Mouse (Mus musculus) liver, embryonic 15.5 days (tissue): ENCODE data around the gene Cep63. TPM values are rescaled to one million over a fixed set of nuclear protein-coding genes. Genes with fewer than 3 reads are reported as not detected.

ENCODE experiments used
- ATAC-seq: fragments of 200-750 bp; cut with Nextera tagmentation; 2 replicates; pipeline ENCODE4 v1.8.0; 2017; ENCODE audit warnings: moderate number of reproducible peaks, mild to moderate bottlenecking, moderate library complexity; ENCODE audit not compliant: insufficient read depth
- H3K27ac ChIP-seq: fragments of 300-500 bp; sonication (generic); replicated peaks from 2 replicates; pipeline ENCODE4 v1.5.1; 2015; ENCODE audit warnings: mild to moderate bottlenecking, inconsistent platforms
- H3K27me3 ChIP-seq: fragments of 300-500 bp; sonication (generic); 2 replicates; pipeline ENCODE4 v1.6.1; 2015; ENCODE audit warnings: mild to moderate bottlenecking, inconsistent platforms
- H3K36me3 ChIP-seq: fragments of 300-500 bp; sonication (generic); replicated peaks from 2 replicates; pipeline ENCODE4 v1.6.1; 2015; ENCODE audit warnings: moderate library complexity, mild to moderate bottlenecking, inconsistent platforms
- H3K4me1 ChIP-seq: fragments of 300-500 bp; sonication (generic); replicated peaks from 2 replicates; pipeline ENCODE4 v1.6.1; 2015; ENCODE audit warnings: inconsistent platforms
- H3K4me2 ChIP-seq: fragments of 300-500 bp; sonication (generic); 2 replicates; pipeline ENCODE4 v1.6.1; 2015; ENCODE audit warnings: moderate library complexity, mild to moderate bottlenecking, inconsistent platforms
- H3K4me3 ChIP-seq: fragments of 300-500 bp; sonication (generic); replicated peaks from 2 replicates; pipeline ENCODE4 v1.5.1; 2015; ENCODE audit warnings: mild to moderate bottlenecking, inconsistent platforms
- H3K9ac ChIP-seq: fragments of 300-500 bp; sonication (generic); 2 replicates; pipeline ENCODE4 v1.6.1; 2015; ENCODE audit warnings: moderate library complexity, mild to moderate bottlenecking, inconsistent platforms
- H3K9me3 ChIP-seq: fragments of 300-500 bp; sonication (generic); replicated peaks from 2 replicates; pipeline ENCODE4 v1.6.1; 2016; ENCODE audit warnings: inconsistent platforms
- WGBS: fragments of 180-500 bp; shearing (Covaris S2); methylation state at CpG from one replicate; pipeline ENCODE4 v1.1.7; 2015; ENCODE audit warnings: mixed read lengths; ENCODE audit not compliant: insufficient replicate concordance; 5-methylcytosine and 5-hydroxymethylcytosine counted together
- polyA plus RNA-seq: library from polyadenylated mRNA; unstranded; fragments of >200 nt; fragmentation: Nextera tagmentation; extraction: Ambion mirVana; gene quantifications from 2 replicates; pipeline ENCODE4 v1.2.1, GENCODE M21; 2015

Cep63 gene
- 17.4 TPM in 2 replicates for polyA plus RNA-seq

DNA sequence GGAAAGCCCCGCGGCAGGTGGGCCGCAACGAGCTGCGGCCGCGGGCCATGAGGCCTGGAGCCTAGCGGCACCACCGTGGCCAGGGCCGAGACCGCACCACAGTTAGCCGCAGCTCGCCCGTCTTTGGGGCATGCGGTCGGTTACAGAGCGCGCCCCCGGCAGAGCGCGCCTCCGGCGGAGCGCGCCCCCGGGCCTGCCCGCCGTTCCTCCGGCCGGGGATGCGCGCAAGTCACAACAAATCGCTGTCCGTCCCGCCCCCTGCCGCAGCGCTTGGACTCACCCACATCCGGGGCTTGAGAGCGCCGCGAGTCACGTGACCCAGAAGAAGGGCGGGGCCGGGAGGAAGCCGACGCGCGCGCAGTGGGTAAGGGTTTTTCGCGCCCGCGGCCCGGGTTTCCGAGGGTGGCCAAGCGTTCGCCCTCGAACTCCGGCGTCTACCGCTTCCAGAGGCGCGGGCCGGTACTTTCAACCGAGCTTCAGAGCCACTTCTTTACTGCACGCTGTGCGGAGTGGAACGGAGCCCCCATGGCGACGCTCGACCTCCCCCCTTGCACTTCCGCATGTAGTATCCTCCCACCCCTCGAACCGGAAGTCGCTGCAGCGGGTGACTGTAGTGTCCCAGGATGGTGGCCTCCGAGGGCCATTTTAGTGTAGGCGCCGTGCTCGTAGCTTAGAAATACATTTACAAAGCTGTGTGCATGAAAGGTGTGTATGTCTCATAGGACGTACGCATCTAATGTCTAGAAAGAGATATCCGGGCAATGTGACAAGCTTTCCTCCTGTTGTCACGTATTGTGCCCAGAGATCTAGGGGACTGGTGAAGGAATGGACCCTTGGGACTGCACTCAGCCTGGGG, at the start of gene Cep63, which contains the start of gene Anapc13:
Gene Cep63, minus strand, starts transcription at position 552 of the 856 bp plus-strand sequence.
Gene Anapc13, plus strand, starts transcription at position 314 of the 856 bp plus-strand sequence.
- Histone ChIP-seq H3K27me3 (no peaks in the 10 kb centered on the region), H3K27ac (peak within 1 kb of the TSS; percentile 92), H3K4me3 (peak within 1 kb of the TSS; percentile 96), H3K4me1 (peaks cover 46% of the 10 kb centered on the region), H3K4me2 (peak within 1 kb of the TSS; percentile 90), H3K36me3 (0 out of 2 replicates have a peak, but pooled peaks cover 4% of the 10 kb centered on the region), H3K9ac (peak within 1 kb of the TSS; percentile 96), H3K9me3 (no peaks in the 10 kb centered on the region)
- peak; percentile 95 for ATAC-seq
- WGBS, result under 1% methylated on average over 83 of the region's 84 CpGs

GRCm38 (mm10) chr9:102675922-102676321, 49.6 kb upstream of the Cep63 start:
- H3K9me3 ChIP-seq, result no peaks in the 10 kb centered on the region
- H3K9ac ChIP-seq, result no peak overlapping the region
- H3K4me1 ChIP-seq, result no peaks in the 10 kb centered on the region
- ATAC-seq, result no peak
- no peak overlapping the region for H3K27ac ChIP-seq
- WGBS, result 58% methylated on average over 5 of the region's 5 CpGs
- no peaks in the 10 kb centered on the region for H3K36me3 ChIP-seq
- no peak overlapping the region for H3K4me3 ChIP-seq
- H3K4me2 ChIP-seq, result no peak overlapping the region
- H3K27me3 ChIP-seq, result no peaks in the 10 kb centered on the region

- Histone ChIP-seq H3K27me3 (0 out of 2 replicates have a peak, but pooled peaks cover 3% of the 10 kb centered on the region), H3K4me1 (no peaks in the 10 kb centered on the region), H3K36me3 (no peaks in the 10 kb centered on the region), H3K9me3 (no peaks in the 10 kb centered on the region), H3K4me3 (no peak overlapping the region), H3K27ac (no peak overlapping the region), H3K4me2 (no peak overlapping the region), H3K9ac (no peak overlapping the region)
- WGBS, result 63% methylated on average over 7 of the region's 7 CpGs
- ATAC-seq, result no peak
Observed at GRCm38 (mm10) chr9:102673381-102673780, 47.0 kb upstream of the Cep63 start.

DNA sequence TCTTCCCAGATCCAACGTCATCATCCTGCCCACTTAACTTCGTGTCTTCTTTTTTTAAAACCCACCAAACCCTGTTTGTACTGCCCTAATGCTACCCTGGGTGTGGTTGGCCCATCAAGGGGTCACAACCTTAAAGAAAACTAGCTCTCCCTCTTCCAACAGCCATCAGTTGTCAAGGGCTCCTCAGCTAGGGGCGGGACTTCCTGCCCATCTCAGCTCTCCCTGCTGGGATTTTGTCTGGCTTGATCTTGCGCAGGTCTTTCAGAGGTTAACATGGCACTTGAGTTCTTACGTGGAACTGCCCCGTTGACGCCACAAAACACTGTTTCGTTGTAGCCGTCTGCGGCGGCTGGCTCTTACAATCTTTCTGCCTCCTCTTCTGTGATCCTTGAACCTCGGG, 42.6 kb upstream of the Cep63 start:
- ATAC-seq, result no peak
- H3K4me3 ChIP-seq, result no peak overlapping the region
- H3K9ac ChIP-seq, result no peak overlapping the region
- H3K27me3 ChIP-seq, result 0 out of 2 replicates have a peak, but pooled peaks cover 3% of the 10 kb centered on the region
- no peak overlapping the region for H3K4me2 ChIP-seq
- H3K36me3 ChIP-seq, result no peaks in the 10 kb centered on the region
- no peaks in the 10 kb centered on the region for H3K9me3 ChIP-seq
- 64% methylated on average over 12 of the region's 12 CpGs for WGBS
- H3K4me1 ChIP-seq, result no peaks in the 10 kb centered on the region
- no peak overlapping the region for H3K27ac ChIP-seq

DNA sequence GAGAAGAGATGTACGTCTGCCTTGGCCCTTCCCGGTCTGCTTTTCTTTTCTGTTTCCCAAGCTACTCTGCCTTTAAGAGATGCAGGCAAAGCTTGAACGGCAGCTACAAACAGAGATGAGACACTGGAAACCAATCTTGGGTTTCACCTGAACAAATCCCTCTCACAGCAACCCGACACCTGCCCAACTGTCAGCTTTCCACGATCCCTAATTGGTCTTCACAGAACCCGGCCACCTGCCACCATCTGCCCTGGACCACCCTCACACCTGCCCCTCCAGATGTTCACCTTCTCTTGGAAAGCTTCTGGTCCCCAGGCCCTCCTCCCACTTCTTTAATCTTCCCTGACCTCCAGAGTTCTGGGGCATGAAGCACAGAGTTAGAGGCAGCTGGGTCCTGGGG, 41.8 kb upstream of the Cep63 start:
- 60% methylated on average over 6 of the region's 6 CpGs for WGBS
- no peak for ATAC-seq
- Histone ChIP-seq H3K4me2 (no peak overlapping the region), H3K36me3 (no peaks in the 10 kb centered on the region), H3K9me3 (no peaks in the 10 kb centered on the region), H3K9ac (no peak overlapping the region), H3K4me1 (no peaks in the 10 kb centered on the region), H3K27me3 (0 out of 2 replicates have a peak, but pooled peaks cover 3% of the 10 kb centered on the region), H3K4me3 (no peak overlapping the region), H3K27ac (no peak overlapping the region)

GRCm38 (mm10) chr9:102656355-102657095, 30.2 kb upstream of the Cep63 start:
- no peak overlapping the region for H3K27ac ChIP-seq
- 48% methylated on average over 8 of the region's 8 CpGs for WGBS
- H3K9ac ChIP-seq, result no peak overlapping the region
- no peak overlapping the region for H3K4me2 ChIP-seq
- no peaks in the 10 kb centered on the region for H3K27me3 ChIP-seq
- no peak for ATAC-seq
- no peaks in the 10 kb centered on the region for H3K36me3 ChIP-seq
- H3K4me3 ChIP-seq, result no peak overlapping the region
- no peaks in the 10 kb centered on the region for H3K4me1 ChIP-seq
- H3K9me3 ChIP-seq, result no peaks in the 10 kb centered on the region

- Histone ChIP-seq H3K27ac (no peak overlapping the region), H3K4me2 (no peak overlapping the region), H3K4me1 (no peaks in the 10 kb centered on the region), H3K36me3 (no peaks in the 10 kb centered on the region), H3K9ac (no peak overlapping the region), H3K9me3 (no peaks in the 10 kb centered on the region), H3K4me3 (no peak overlapping the region), H3K27me3 (no peaks in the 10 kb centered on the region)
- 43% methylated on average over 6 of the region's 6 CpGs for WGBS
- ATAC-seq, result no peak
Observed at GRCm38 (mm10) chr9:102651199-102651720, 24.9 kb upstream of the Cep63 start.

DNA sequence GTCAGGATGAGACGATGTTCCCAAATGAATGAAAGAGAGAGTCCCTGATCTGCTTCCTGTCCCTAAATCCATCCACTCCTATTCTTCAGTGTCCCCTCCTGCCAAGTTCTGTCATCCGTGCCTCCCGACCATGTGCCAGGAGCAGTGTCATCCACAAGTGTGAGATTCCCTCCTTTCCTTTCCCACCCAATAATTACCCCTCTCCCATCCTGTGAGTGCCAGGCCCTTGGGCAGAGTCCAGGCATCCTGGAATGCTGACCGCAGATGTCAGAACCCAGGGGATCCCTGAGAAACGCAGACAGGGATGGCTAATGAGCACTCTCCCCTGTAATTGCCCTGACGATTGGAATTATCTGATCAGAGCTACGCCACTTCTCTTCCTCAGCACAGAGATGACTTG, 24.3 kb upstream of the Cep63 start:
- H3K27ac ChIP-seq, result no peak overlapping the region
- H3K4me3 ChIP-seq, result no peak overlapping the region
- no peaks in the 10 kb centered on the region for H3K9me3 ChIP-seq
- H3K9ac ChIP-seq, result no peak overlapping the region
- 34% methylated on average over 7 of the region's 7 CpGs for WGBS
- no peaks in the 10 kb centered on the region for H3K36me3 ChIP-seq
- no peak for ATAC-seq
- H3K27me3 ChIP-seq, result no peaks in the 10 kb centered on the region
- H3K4me1 ChIP-seq, result no peaks in the 10 kb centered on the region
- no peak overlapping the region for H3K4me2 ChIP-seq

DNA sequence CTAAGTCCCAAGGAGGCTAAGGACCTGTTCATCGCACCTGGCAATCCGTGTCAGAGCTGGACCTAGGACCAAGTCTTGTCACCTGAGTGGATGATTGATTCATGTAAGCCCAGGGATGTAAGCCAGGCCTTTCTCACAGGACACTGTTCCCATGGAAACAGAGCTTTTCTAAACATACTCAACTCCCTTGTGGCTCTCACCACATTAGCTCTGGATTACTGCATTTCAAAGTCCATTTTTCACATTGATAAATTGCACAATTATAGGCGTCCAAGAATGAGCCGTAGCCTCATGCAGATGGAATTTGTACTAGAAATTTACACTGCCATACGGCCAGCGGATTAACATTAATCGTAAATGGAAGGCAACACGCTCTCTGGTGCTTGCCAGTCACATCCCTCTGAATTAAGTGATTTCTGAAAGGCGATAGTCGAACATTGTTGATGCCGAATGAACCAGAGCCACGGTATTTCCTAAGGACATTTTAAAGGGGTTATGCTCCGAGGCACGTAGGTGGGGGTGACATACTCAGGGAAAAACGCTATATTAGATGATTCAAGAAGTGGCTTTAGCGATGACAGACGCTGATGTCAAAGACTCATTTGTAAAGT, 23.7 kb upstream of the Cep63 start:
- WGBS, result 62% methylated on average over 17 of the region's 17 CpGs
- ATAC-seq, result no peak
- Histone ChIP-seq H3K4me3 (no peak overlapping the region), H3K4me2 (no peak overlapping the region), H3K27ac (no peak overlapping the region), H3K9ac (no peak overlapping the region), H3K27me3 (no peaks in the 10 kb centered on the region), H3K9me3 (no peaks in the 10 kb centered on the region), H3K36me3 (no peaks in the 10 kb centered on the region), H3K4me1 (no peaks in the 10 kb centered on the region)

DNA sequence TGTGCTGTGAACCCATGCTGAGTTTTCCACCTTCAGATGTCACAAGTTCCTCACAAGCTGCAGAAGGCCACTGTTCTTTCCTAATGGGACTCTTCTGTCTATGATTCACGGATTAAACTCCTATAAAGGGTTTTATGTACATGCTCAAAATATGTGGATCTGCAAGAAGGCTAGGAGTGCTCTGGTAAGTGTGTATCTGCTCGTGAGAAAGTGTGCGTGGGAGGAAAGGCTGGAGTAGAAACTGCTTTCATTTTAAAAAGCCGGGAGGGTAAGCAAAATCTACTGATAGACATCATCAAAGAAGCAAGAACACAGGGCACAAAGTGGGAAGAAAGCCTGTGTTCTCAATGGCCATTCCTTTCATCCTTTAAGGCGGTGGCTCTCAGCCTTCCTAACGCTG, 20.7 kb upstream of the Cep63 start:
- Histone ChIP-seq H3K9me3 (no peaks in the 10 kb centered on the region), H3K4me3 (no peak overlapping the region), H3K9ac (no peak overlapping the region), H3K27ac (no peak overlapping the region), H3K4me2 (no peak overlapping the region), H3K27me3 (peaks cover 7% of the 10 kb centered on the region; the same call in 1 of the 2 replicates), H3K36me3 (no peaks in the 10 kb centered on the region), H3K4me1 (no peaks in the 10 kb centered on the region)
- ATAC-seq, result no peak
- 68% methylated on average over 6 of the region's 6 CpGs for WGBS
